Mouse (Mus musculus) heart, postnatal 0 days (tissue): ENCODE data around the gene Ankrd13b.

Source experiments
- CTCF ChIP-seq: IDR thresholded peaks from 2 replicates; pipeline ENCODE4 v1.5.1; 2016; ENCODE audit warnings: antibody characterized with exemption, control low read depth, low read depth
- EP300 ChIP-seq: IDR thresholded peaks from 2 replicates; pipeline ENCODE4 v1.6.1; 2016; ENCODE audit warnings: antibody characterized with exemption, low read depth

DNA sequence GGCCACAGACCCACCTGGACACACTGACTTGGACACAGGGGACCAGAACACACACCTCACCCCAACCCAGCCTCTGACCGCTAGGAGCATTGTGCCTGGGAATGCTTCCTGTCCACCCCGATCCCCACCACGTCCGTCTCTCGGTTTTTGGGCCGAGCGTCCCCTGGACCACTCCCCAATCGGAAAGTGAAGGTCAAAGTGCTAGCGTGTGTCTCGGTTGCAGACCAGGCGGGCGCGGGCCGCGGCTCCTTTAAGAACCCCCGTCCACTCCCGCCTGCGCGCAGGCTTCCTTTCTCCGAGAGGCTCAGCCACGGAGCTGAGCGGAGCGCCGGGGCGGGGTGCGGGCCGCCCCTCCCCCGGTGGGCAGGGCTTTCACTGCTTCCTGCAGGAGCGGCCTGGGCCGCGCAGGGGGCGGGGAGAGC lies 3.4 kb upstream of the Ankrd13b start:
- TF ChIP-seq CTCF (0 out of 2 replicates have a peak, but pooled peaks have one; percentile 0), EP300 (no peak)
